Mouse (Mus musculus) brain, embryonic 14.5 days (tissue): ENCODE data around the gene Dapk2.

ENCODE experiments used
- CTCF ChIP-seq: fragments of 200-500 bp; IDR thresholded peaks from 2 replicates; pipeline ENCODE4 v1.5.1; 2012; ENCODE audit warnings: inconsistent platforms, mild to moderate bottlenecking, moderate library complexity, borderline replicate concordance; ENCODE audit not compliant: insufficient read depth, insufficient read length; ENCODE audit errors: extremely low read depth
- POLR2A ChIP-seq: fragments of 200-500 bp; IDR thresholded peaks from 2 replicates; pipeline ENCODE4 v1.6.1; 2012; ENCODE audit warnings: mild to moderate bottlenecking, inconsistent platforms, borderline replicate concordance; ENCODE audit not compliant: poor library complexity, insufficient read depth, insufficient read length, severe bottlenecking; ENCODE audit errors: extremely low read depth

DNA sequence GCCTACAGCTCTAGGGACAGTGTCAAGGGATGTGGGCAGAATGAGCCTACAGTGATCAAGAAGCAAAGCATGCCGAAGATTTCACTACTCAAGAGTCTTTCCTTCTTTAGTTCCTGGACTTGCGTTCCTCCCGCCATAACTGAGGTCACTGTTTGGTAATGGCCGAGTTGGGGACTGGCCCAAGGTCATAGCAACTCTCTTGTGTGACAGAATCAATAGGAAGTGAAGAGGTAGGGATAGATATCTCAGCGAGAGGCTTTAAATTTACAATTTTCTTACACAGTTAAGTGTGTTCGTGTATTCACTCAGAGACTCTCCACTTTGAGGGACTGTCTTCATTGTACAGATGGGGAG lies 30.9 kb upstream of the Dapk2 start:
- no peak for TF ChIP-seq POLR2A
- no peak for TF ChIP-seq CTCF
